Mouse (Mus musculus) heart, postnatal 0 days (tissue): Measurements from ENCODE around the gene Smad3.

Source experiments
- CTCF ChIP-seq: IDR thresholded peaks from 2 replicates; pipeline ENCODE4 v1.5.1; 2016; ENCODE audit warnings: antibody characterized with exemption, control low read depth, low read depth
- EP300 ChIP-seq: IDR thresholded peaks from 2 replicates; pipeline ENCODE4 v1.6.1; 2016; ENCODE audit warnings: antibody characterized with exemption, low read depth

- TF ChIP-seq CTCF (no peak), EP300 (no peak)
Measured at GRCm38 (mm10) chr9:63722350-63722749, 35.4 kb downstream of the Smad3 start.
